Mouse (Mus musculus) CH12.LX (cell line): ENCODE results near the gene Slbp. TPM values are rescaled to one million over a fixed set of nuclear protein-coding genes. Genes with fewer than 3 reads are reported as not detected.
A peak's percentile ranks its signal among the peaks of the same experiment; 100 is the strongest.

Source experiments
- DNase-seq: peaks from one replicate; pipeline ENCODE4 v3.0.0-alpha.2; 2013; ENCODE audit errors: extremely low read depth
- H3K27ac ChIP-seq: 2 replicates; pipeline ENCODE4 v1.5.1; 2012; ENCODE audit warnings: low read depth, mild to moderate bottlenecking, control low read depth, moderate library complexity; ENCODE audit not compliant: insufficient read depth
- H3K27me3 ChIP-seq: replicated peaks from 2 replicates; pipeline ENCODE3; 2012; ENCODE audit warnings: inconsistent platforms
- H3K36me3 ChIP-seq, 2 experiments: replicated peaks in 1 of 2; 2 replicates each; pipeline versions ENCODE3 to v1.6.1; 2012; ENCODE audit warnings: inconsistent platforms in 1 of 2, low read length in 1 of 2, mild to moderate bottlenecking in 1 of 2, mixed read lengths in 1 of 2, moderate library complexity in 1 of 2; ENCODE audit not compliant: control insufficient read depth in 1 of 2, insufficient read depth in 1 of 2
- H3K4me1 ChIP-seq, 2 experiments: 2 replicates each; pipeline ENCODE4 v1.6.1; 2012; ENCODE audit warnings: inconsistent platforms in 1 of 2, moderate library complexity in 1 of 2; ENCODE audit not compliant: insufficient read depth in 2 of 2, control insufficient read depth in 1 of 2
- H3K4me2 ChIP-seq: 2 replicates; pipeline ENCODE4 v1.6.1; 2012; ENCODE audit warnings: low read depth, mild to moderate bottlenecking, control low read depth; ENCODE audit not compliant: poor library complexity, insufficient read depth, severe bottlenecking
- H3K4me3 ChIP-seq, 3 experiments: fragments of 150-350 bp in 1 of 3; sonication (generic) in 1 of 3; replicated peaks in 1 of 3; 2 replicates each; pipeline versions ENCODE3 to v1.5.1; 2011 to 2012; ENCODE audit warnings: low read depth in 2 of 3, low read length in 2 of 3, mild to moderate bottlenecking in 2 of 3, moderate library complexity in 2 of 3, control low read depth in 1 of 3, improper control_type of control experiment in 1 of 3, inconsistent platforms in 1 of 3, mixed read lengths in 1 of 3; ENCODE audit not compliant: poor library complexity in 1 of 3
- H3K79me2 ChIP-seq: replicated peaks from 2 replicates; pipeline ENCODE4 v1.6.1; 2012; ENCODE audit warnings: mild to moderate bottlenecking, moderate library complexity; ENCODE audit not compliant: control insufficient read depth, poor library complexity, insufficient read depth, severe bottlenecking; ENCODE audit errors: extremely low read depth
- H3K9ac ChIP-seq: 2 replicates; pipeline ENCODE4 v1.6.1; 2012; ENCODE audit warnings: low read depth, mild to moderate bottlenecking, control low read depth, moderate library complexity; ENCODE audit not compliant: insufficient read depth
- H3K9me3 ChIP-seq: replicated peaks from 2 replicates; pipeline ENCODE3; 2012; ENCODE audit warnings: low read length, inconsistent platforms, mixed read lengths
- BHLHE40 ChIP-seq: IDR thresholded peaks from 2 replicates; pipeline ENCODE4 v1.6.1; 2011; ENCODE audit warnings: mild to moderate bottlenecking, low read depth, low read length, improper control_type of control experiment
- CHD2 ChIP-seq: IDR thresholded peaks from 2 replicates; pipeline ENCODE4 v1.6.1; 2011; ENCODE audit warnings: low read length, improper control_type of control experiment
- E2F4 ChIP-seq: IDR thresholded peaks from 2 replicates; pipeline ENCODE4 v1.6.1; 2011; ENCODE audit warnings: low read depth, low read length, improper control_type of control experiment; ENCODE audit not compliant: insufficient replicate concordance
- ETS1 ChIP-seq: conservative IDR thresholded peaks from 2 replicates; pipeline ENCODE4 v1.6.1; 2012; ENCODE audit warnings: low read depth, mild to moderate bottlenecking, inconsistent platforms, low read length, improper control_type of control experiment, moderate library complexity
- GABPA ChIP-seq: IDR thresholded peaks from 2 replicates; pipeline ENCODE4 v1.6.1; 2012; ENCODE audit warnings: low read depth, low read length, improper control_type of control experiment, inconsistent platforms; ENCODE audit not compliant: insufficient replicate concordance
- HCFC1 ChIP-seq: IDR thresholded peaks from 2 replicates; pipeline ENCODE4 v1.6.1; 2012; ENCODE audit warnings: low read depth, mild to moderate bottlenecking, inconsistent platforms, low read length, improper control_type of control experiment
- JUN ChIP-seq: IDR thresholded peaks from 2 replicates; pipeline ENCODE4 v1.6.1; 2011; ENCODE audit warnings: low read depth, mild to moderate bottlenecking, low read length, improper control_type of control experiment, moderate library complexity; ENCODE audit not compliant: insufficient read depth
- KAT2A ChIP-seq: IDR thresholded peaks from 2 replicates; pipeline ENCODE4 v1.6.1; 2012; ENCODE audit warnings: low read length, improper control_type of control experiment, inconsistent platforms; ENCODE audit not compliant: insufficient replicate concordance
- MAFK ChIP-seq: IDR thresholded peaks from 2 replicates; pipeline ENCODE4 v1.6.1; 2011; ENCODE audit warnings: low read length, improper control_type of control experiment; ENCODE audit not compliant: insufficient replicate concordance
- MAX ChIP-seq: IDR thresholded peaks from 2 replicates; pipeline ENCODE4 v1.6.1; 2011; ENCODE audit warnings: low read length, improper control_type of control experiment
- MAZ ChIP-seq: IDR thresholded peaks from 2 replicates; pipeline ENCODE4 v1.6.1; 2012; ENCODE audit warnings: low read depth, mild to moderate bottlenecking, inconsistent platforms, low read length, improper control_type of control experiment, moderate library complexity
- MEF2A ChIP-seq: IDR thresholded peaks from 2 replicates; pipeline ENCODE4 v1.6.1; 2014; ENCODE audit warnings: low read depth, mild to moderate bottlenecking, inconsistent platforms, low read length, improper control_type of control experiment, borderline replicate concordance
- MXI1 ChIP-seq: IDR thresholded peaks from 2 replicates; pipeline ENCODE4 v1.6.1; 2011; ENCODE audit warnings: mild to moderate bottlenecking, low read depth, low read length, improper control_type of control experiment
- NELFE ChIP-seq: IDR thresholded peaks from 2 replicates; pipeline ENCODE4 v1.6.1; 2011; ENCODE audit warnings: low read depth, low read length, improper control_type of control experiment
- NRF1 ChIP-seq: IDR thresholded peaks from 2 replicates; pipeline ENCODE4 v1.6.1; 2014; ENCODE audit warnings: low read depth, mild to moderate bottlenecking, inconsistent platforms, low read length, improper control_type of control experiment, moderate library complexity
- PAX5 ChIP-seq: IDR thresholded peaks from 2 replicates; pipeline ENCODE4 v1.6.1; 2012; ENCODE audit warnings: low read length, inconsistent platforms, mixed read lengths
- POLR2A ChIP-seq: IDR thresholded peaks from 2 replicates; pipeline ENCODE4 v1.6.1; 2011; ENCODE audit warnings: low read depth, mild to moderate bottlenecking, improper control_type of control experiment, low read length
- POLR2AphosphoS2 ChIP-seq: IDR thresholded peaks from 2 replicates; pipeline ENCODE4 v1.6.1; 2011; ENCODE audit warnings: low read depth, low read length, improper control_type of control experiment
- RAD21 ChIP-seq: IDR thresholded peaks from 2 replicates; pipeline ENCODE4 v1.6.1; 2011; ENCODE audit warnings: low read depth, mild to moderate bottlenecking, low read length, improper control_type of control experiment, moderate library complexity
- SIN3A ChIP-seq: IDR thresholded peaks from 2 replicates; pipeline ENCODE4 v1.6.1; 2012; ENCODE audit warnings: low read length, improper control_type of control experiment, inconsistent platforms
- TCF12 ChIP-seq: IDR thresholded peaks from 2 replicates; pipeline ENCODE4 v1.6.1; 2014; ENCODE audit warnings: low read depth, mild to moderate bottlenecking, inconsistent platforms, low read length, improper control_type of control experiment
- UBTF ChIP-seq: IDR thresholded peaks from 2 replicates; pipeline ENCODE4 v1.6.1; 2012; ENCODE audit warnings: low read depth, mild to moderate bottlenecking, inconsistent platforms, low read length, improper control_type of control experiment, moderate library complexity
- USF1 ChIP-seq: IDR thresholded peaks from 2 replicates; pipeline ENCODE4 v1.6.1; 2014; ENCODE audit warnings: low read depth, mild to moderate bottlenecking, inconsistent platforms, low read length, improper control_type of control experiment
- ZC3H11A ChIP-seq: IDR thresholded peaks from 2 replicates; pipeline ENCODE4 v1.6.1; 2012; ENCODE audit warnings: low read depth, mild to moderate bottlenecking, inconsistent platforms, low read length, improper control_type of control experiment
- ZKSCAN1 ChIP-seq: IDR thresholded peaks from 2 replicates; pipeline ENCODE4 v1.6.1; 2012; ENCODE audit warnings: low read depth, inconsistent platforms, low read length, improper control_type of control experiment, borderline replicate concordance
- ZMIZ1 ChIP-seq: IDR thresholded peaks from 2 replicates; pipeline ENCODE4 v1.6.1; 2012; ENCODE audit warnings: low read depth, mild to moderate bottlenecking, inconsistent platforms, low read length, improper control_type of control experiment
- ZNF384 ChIP-seq: IDR thresholded peaks from 2 replicates; pipeline ENCODE4 v1.6.1; 2012; ENCODE audit warnings: low read depth, low read length, improper control_type of control experiment, inconsistent platforms
- dilution Hi-C: fragments of 300-500 bp; cut with MboI; formaldehyde crosslinking; loops from 2 replicates; pipeline ENCODE4 v1.14.3; 2020; ENCODE audit warnings: low sequenced_read_pairs; ENCODE audit not compliant: extremely low pct_unique_long_range_greater_than_20kb, extremely low pct_ligation_motif_present
- in situ Hi-C: fragments of 300-500 bp; cut with MboI; formaldehyde crosslinking; loops from 3 replicates; pipeline ENCODE4 v1.14.3; 2019; ENCODE audit warnings: low sequenced_read_pairs, low pct_ligation_motif_present, low pct_unique_long_range_greater_than_20kb, mixed read lengths
- polyA plus RNA-seq: library from polyadenylated mRNA; unstranded; fragments of >175 nt; gene quantifications from 2 replicates; pipeline ENCODE4 v1.2.1, GENCODE M21; 2012; ENCODE audit warnings: low read depth; ENCODE audit not compliant: insufficient read length
- total RNA-seq, 2 experiments: library from RNA; depleted of rRNA; stranded (reverse); fragments of 300-350 nt in 1 of 2; fragments of >200 nt in 1 of 2; gene quantifications; 2 replicates each; pipeline ENCODE4 v1.2.3; 2012 to 2014

The Slbp gene
- total and polyA plus RNA-seq, 3 experiments: 85.4 to 263 (median 117) TPM

GRCm38 (mm10) chr5:33681044-33681443 lies 28.7 kb upstream of the Slbp start:
- Histone ChIP-seq H3K9me3 (peaks cover 3% of the 10 kb centered on the region), H3K9ac (no peak overlapping the region), H3K4me1 (peaks cover 0 to 33% of the 10 kb centered on the region in 2 experiments; a peak in 2 of 4 replicates), H3K79me2 (no peaks in the 10 kb centered on the region), H3K27ac (no peak overlapping the region)
- dilution Hi-C loops: no loop called here
- no peak for TF ChIP-seq TCF12
- TF ChIP-seq MEF2A: no peak
- no peak for TF ChIP-seq MAFK
- no peak for TF ChIP-seq POLR2AphosphoS2
- TF ChIP-seq MXI1: no peak
- TF ChIP-seq, all 38 proteins: peak for 0
- no peak for DNase-seq
- H3K4me2 ChIP-seq: no peak overlapping the region
- in situ Hi-C loops: loop anchor here (5.0 kb wide), 1 partner anchor 61 kb away; no protein-coding TSS in a partner anchor
- no peaks in the 10 kb centered on the region for H3K36me3 ChIP-seq
- peaks cover 13% of the 10 kb centered on the region for H3K27me3 ChIP-seq
- no peak overlapping the region for H3K4me3 ChIP-seq

GRCm38 (mm10) chr5:33678244-33678643 lies 25.9 kb upstream of the Slbp start:
- Histone ChIP-seq H3K4me1 (peaks cover 0 to 25% of the 10 kb centered on the region in 2 experiments; a peak in 2 of 4 replicates), H3K79me2 (no peaks in the 10 kb centered on the region), H3K4me2 (no peak overlapping the region), H3K4me3 (no peak overlapping the region), H3K27me3 (no peaks in the 10 kb centered on the region), H3K9me3 (peaks cover 3% of the 10 kb centered on the region), H3K9ac (no peak overlapping the region), H3K27ac (no peak overlapping the region), H3K36me3 (peaks cover 8 to 18% of the 10 kb centered on the region in 2 experiments)
- no peak for TF ChIP-seq SIN3A
- no peak for TF ChIP-seq GABPA
- TF ChIP-seq NELFE: no peak
- TF ChIP-seq POLR2A: no peak
- TF ChIP-seq USF1: no peak
- no peak for TF ChIP-seq ZKSCAN1
- no peak for TF ChIP-seq ZMIZ1
- TF ChIP-seq MXI1: no peak
- no peak for TF ChIP-seq BHLHE40
- TF ChIP-seq E2F4: no peak
- dilution Hi-C loops: no loop called here
- in situ Hi-C loops: no loop called here
- no peak for DNase-seq

GRCm38 (mm10) chr5:33675964-33676363 lies 23.6 kb upstream of the Slbp start:
- Histone ChIP-seq H3K4me1 (peaks cover 0 to 3% of the 10 kb centered on the region in 2 experiments; a peak in 2 of 4 replicates), H3K79me2 (no peaks in the 10 kb centered on the region; the same call in 1 of the 2 replicates), H3K4me2 (no peak overlapping the region), H3K27me3 (no peaks in the 10 kb centered on the region), H3K36me3 (peaks cover 22 to 40% of the 10 kb centered on the region in 2 experiments), H3K27ac (no peak overlapping the region), H3K4me3 (no peak overlapping the region), H3K9ac (no peak overlapping the region), H3K9me3 (no peaks in the 10 kb centered on the region)
- peak; percentile 49 for DNase-seq
- in situ Hi-C loops: no loop called here
- dilution Hi-C loops: no loop called here
- TF ChIP-seq BHLHE40 (no peak), CHD2 (no peak), ETS1 (no peak), ZKSCAN1 (no peak), ZC3H11A (no peak), TCF12 (no peak), PAX5 (no peak), RAD21 (peak; percentile 64), JUN (no peak), HCFC1 (no peak), E2F4 (no peak), KAT2A (no peak), NRF1 (no peak), ZNF384 (no peak), MAZ (no peak), MAX (no peak), UBTF (no peak)
